Mouse (Mus musculus) left cerebral cortex, adult 2 months (tissue): ENCODE measurements at regions not wholly inside any gene's neighbourhood (a gene's known extent, or its start where the extent isn't known, plus 50 kb on each side); places are given as distances from the start of the nearest gene placed in this dataset.

ENCODE experiments used
- DNase-seq, 2 experiments: peaks; one replicate each; pipeline ENCODE4 v3.0.0; 2021 to 2022; ENCODE audit warnings: low spot score in 2 of 2, mixed read lengths in 1 of 2; ENCODE audit errors: extremely low spot score in 1 of 2
- H3K27ac ChIP-seq: fragments of 200-600 bp; 2 replicates; pipeline ENCODE4 v1.8.1; 2022
- H3K4me3 ChIP-seq: fragments of 200-600 bp; 2 replicates; pipeline ENCODE4 v1.8.1; 2022
- CTCF ChIP-seq: fragments of 200-600 bp; IDR thresholded peaks from 2 replicates; pipeline ENCODE4 v1.8.1; 2022; ENCODE audit warnings: antibody characterized with exemption, mild to moderate bottlenecking, moderate library complexity
- intact Hi-C: fragments of 180-260 bp; cut with DNase I; formaldehyde crosslinking; loops from one replicate; pipeline ENCODE4 v1.15.1; 2025

GRCm38 (mm10) chr1:152273430-152273829 lies 113.1 kb downstream of the Tsen15 start:
- no peak overlapping the region for H3K4me3 ChIP-seq
- H3K27ac ChIP-seq: no peak overlapping the region
- intact Hi-C loops: no loop called here
- no peak for TF ChIP-seq CTCF
- no peak for DNase-seq

DNA sequence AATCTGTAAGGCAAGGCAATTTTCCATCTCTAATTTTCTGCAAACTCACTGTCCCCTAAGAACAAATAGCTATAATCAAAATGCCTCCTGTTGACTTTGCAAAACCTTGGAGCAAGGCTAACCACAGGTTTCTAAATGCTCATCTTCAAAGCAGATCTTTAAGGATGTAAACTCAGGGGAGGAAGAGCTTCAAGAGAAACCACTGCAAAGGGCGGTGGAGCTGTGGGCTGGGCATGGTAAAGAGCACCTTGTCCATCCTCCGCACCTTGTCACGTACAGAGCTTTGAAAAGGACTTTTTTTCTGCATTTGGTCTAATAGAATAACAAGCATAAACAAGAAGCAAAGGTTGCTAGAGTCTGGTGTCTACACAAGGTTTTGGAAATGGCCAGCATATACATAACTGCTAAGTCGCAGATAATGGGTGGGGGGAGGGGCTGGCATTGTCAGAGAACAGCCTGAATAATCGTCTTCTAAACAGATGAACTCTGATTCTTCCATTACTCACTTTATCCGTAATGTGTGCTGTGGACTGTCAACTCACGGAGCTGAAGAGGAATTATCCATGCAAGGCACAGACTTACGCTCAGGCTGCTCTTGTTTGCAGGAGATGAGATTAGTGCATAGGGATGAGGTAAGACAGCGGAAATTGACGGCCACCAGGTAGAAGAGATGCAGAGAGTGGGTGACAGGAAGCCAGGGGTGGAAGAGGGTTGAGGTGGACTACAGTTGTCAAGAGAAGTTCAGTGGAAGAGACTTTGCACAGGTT lies 116.4 kb downstream of the Tsen15 start:
- H3K27ac ChIP-seq: no peak overlapping the region
- no peak for TF ChIP-seq CTCF
- no peak overlapping the region for H3K4me3 ChIP-seq
- DNase-seq: no peak
- intact Hi-C loops: no loop called here

- DNase-seq: no peak
- Histone ChIP-seq H3K27ac (no peak overlapping the region), H3K4me3 (no peak overlapping the region)
- intact Hi-C loops: no loop called here
- no peak for TF ChIP-seq CTCF
Measured at GRCm38 (mm10) chr1:152266390-152266789, 120.1 kb downstream of the Tsen15 start.

- no peak for TF ChIP-seq CTCF
- Histone ChIP-seq H3K4me3 (no peak overlapping the region), H3K27ac (no peak overlapping the region)
- intact Hi-C loops: no loop called here
- no peak for DNase-seq
Measured at GRCm38 (mm10) chr1:152264981-152265380, 121.5 kb downstream of the Tsen15 start.

DNA sequence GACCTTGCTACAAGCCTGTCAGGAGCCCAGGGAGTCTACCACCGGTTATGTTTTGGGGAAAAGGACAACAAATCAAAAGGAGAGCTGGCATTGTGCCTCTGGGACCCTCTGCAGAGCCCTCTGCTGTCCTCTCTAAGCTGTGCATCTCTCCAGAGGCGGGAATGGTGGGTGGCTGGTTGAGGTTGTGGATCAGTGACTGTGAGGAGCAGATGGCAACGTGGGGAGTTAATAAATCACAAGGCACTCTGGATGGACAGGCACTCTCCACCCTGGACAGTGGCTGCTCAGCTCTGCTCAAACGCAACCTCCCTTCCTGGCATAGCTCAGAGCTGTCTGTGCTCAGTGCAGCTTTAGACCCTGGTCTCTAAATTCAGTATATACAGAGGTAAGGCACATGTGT lies 125.0 kb downstream of the Tsen15 start:
- Histone ChIP-seq H3K27ac (no peak overlapping the region), H3K4me3 (no peak overlapping the region)
- TF ChIP-seq CTCF: no peak
- intact Hi-C loops: no loop called here
- no peak for DNase-seq

GRCm38 (mm10) chr1:152260950-152261349 lies 125.5 kb downstream of the Tsen15 start:
- H3K4me3 ChIP-seq: no peak overlapping the region
- H3K27ac ChIP-seq: no peak overlapping the region
- TF ChIP-seq CTCF: no peak
- intact Hi-C loops: no loop called here
- DNase-seq: no peak

GRCm38 (mm10) chr1:152258258-152258657 lies 128.2 kb downstream of the Tsen15 start:
- no peak overlapping the region for H3K27ac ChIP-seq
- no peak for TF ChIP-seq CTCF
- no peak for DNase-seq
- intact Hi-C loops: no loop called here
- H3K4me3 ChIP-seq: no peak overlapping the region

DNA sequence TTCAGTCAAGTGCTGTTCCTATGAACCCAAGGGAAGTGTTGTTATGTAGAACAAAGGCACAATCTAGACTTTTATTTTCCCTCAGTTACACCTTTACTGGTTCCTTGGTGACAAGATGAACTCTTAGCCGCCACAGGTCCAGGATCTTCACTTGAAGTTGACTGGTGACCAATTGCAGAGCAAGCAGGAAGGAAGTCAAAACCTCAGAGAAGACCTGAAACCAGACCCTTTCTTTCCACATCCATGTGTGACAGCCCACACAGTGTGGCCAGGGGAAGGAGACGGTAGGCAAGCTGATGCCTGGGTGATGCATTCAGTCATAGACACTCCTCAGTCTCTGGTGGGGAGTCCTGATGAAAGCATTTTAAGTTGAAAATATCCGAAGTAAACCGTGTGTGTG lies 132.6 kb downstream of the Tsen15 start:
- Histone ChIP-seq H3K27ac (no peak overlapping the region), H3K4me3 (no peak overlapping the region)
- no peak for TF ChIP-seq CTCF
- no peak for DNase-seq
- intact Hi-C loops: no loop called here

DNA sequence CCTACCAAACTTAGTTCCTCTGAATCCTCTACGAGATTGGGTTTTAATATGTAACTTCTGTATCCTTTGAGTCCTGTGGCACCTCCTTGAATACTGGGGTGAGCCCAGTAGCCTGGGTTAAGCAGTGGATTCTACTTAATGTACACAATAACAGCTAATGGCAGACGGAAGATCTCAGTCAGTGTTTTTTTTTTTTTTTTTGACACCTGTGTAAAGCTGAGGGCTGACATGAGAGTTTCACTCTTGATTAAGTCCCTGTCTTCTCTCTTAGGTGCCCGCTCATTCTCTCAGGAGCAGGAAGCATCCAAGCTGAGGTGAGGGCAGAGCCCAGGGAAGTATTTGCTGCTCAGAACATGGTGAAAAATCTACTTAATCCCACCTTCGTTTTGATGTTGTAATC lies 133.0 kb downstream of the Tsen15 start:
- Histone ChIP-seq H3K27ac (no peak overlapping the region), H3K4me3 (no peak overlapping the region)
- intact Hi-C loops: no loop called here
- no peak for TF ChIP-seq CTCF
- no peak for DNase-seq

DNA sequence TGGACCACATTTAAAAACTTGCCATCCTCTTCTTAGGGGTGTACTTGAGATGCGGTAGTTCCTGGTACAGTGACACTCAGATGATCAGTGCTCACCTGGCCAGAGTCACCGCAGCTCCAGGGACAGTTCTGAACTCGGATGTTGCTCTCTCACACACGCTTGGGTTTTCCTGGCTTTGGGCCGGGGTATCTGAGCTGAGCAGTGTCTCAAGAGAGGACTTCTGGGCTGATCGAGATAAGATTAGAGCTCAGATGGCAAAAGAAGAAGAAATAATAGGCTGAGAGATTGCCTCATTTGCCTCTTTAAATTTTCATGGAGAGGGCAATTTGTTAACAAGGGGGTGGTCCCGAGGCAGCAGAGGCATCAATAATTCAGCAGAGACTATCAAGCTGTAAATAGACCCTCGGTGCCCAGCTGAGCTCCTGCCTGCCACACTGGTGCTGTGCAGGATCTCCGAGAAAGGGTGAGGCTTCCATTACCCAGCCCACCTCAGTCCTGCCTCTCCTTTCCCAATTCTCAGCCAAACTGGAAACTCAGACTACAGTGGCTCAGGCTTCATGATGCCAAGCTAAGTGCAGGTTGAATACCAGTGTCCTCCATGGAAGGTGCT lies 133.7 kb downstream of the Tsen15 start:
- no peak overlapping the region for H3K27ac ChIP-seq
- H3K4me3 ChIP-seq: no peak overlapping the region
- intact Hi-C loops: no loop called here
- TF ChIP-seq CTCF: no peak
- DNase-seq: no peak

- TF ChIP-seq CTCF: no peak
- no peak overlapping the region for H3K27ac ChIP-seq
- intact Hi-C loops: no loop called here
- no peak overlapping the region for H3K4me3 ChIP-seq
- no peak for DNase-seq
Measured at GRCm38 (mm10) chr1:152241026-152241425, 145.5 kb downstream of the Tsen15 start.

- intact Hi-C loops: no loop called here
- no peak for DNase-seq
- no peak overlapping the region for H3K27ac ChIP-seq
- no peak overlapping the region for H3K4me3 ChIP-seq
- no peak for TF ChIP-seq CTCF
Measured at GRCm38 (mm10) chr1:152239376-152239775, 147.1 kb downstream of the Tsen15 start.
